Mouse (Mus musculus) spleen, adult 2 months (tissue): ENCODE results near the gene Myo16.

Experiments used
- CTCF ChIP-seq: fragments of 200-500 bp; IDR thresholded peaks from 2 replicates; pipeline ENCODE4 v1.5.1; 2011; ENCODE audit warnings: mild to moderate bottlenecking, inconsistent platforms; ENCODE audit not compliant: insufficient read depth, insufficient read length, insufficient replicate concordance; ENCODE audit errors: extremely low read depth
- POLR2A ChIP-seq: fragments of 200-500 bp; IDR thresholded peaks from 2 replicates; pipeline ENCODE4 v1.6.1; 2011; ENCODE audit warnings: low read depth, low read length, inconsistent platforms

GRCm38 (mm10) chr8:10469658-10470057 lies 315.9 kb downstream of the Myo16 start:
- TF ChIP-seq CTCF (no peak), POLR2A (no peak)
